Mouse (Mus musculus) hindbrain, embryonic 14.5 days (tissue): ENCODE results near the gene Rbm4. TPM values are rescaled to one million over a fixed set of nuclear protein-coding genes. Genes with fewer than 3 reads are reported as not detected.
"Not testable (repeated sequence)": the region's sequence is repeated elsewhere in the genome, so short reads cannot be mapped to it uniquely, and the experiment has no call there.

Source experiments
- ATAC-seq: fragments of 200-750 bp; cut with Nextera tagmentation; 2 replicates; pipeline ENCODE4 v1.8.0; 2017; ENCODE audit warnings: moderate number of reproducible peaks, mild to moderate bottlenecking, moderate TSS enrichment, moderate library complexity; ENCODE audit not compliant: low FRiP score
- DNase-seq: peaks from one replicate; pipeline ENCODE4 v3.0.0-alpha.2; 2015; ENCODE audit warnings: low spot score
- H3K27ac ChIP-seq: fragments of 300-500 bp; sonication (generic); 2 replicates; pipeline ENCODE4 v1.5.1; 2014; ENCODE audit warnings: mild to moderate bottlenecking, moderate library complexity
- H3K27me3 ChIP-seq: fragments of 300-500 bp; sonication (generic); 2 replicates; pipeline ENCODE4 v1.6.1; 2014; ENCODE audit warnings: mild to moderate bottlenecking, low read length, mixed read lengths; ENCODE audit not compliant: control insufficient read depth, insufficient read depth
- H3K36me3 ChIP-seq: fragments of 300-500 bp; sonication (generic); replicated peaks from 2 replicates; pipeline ENCODE4 v1.6.1; 2014; ENCODE audit not compliant: control insufficient read depth, insufficient read depth
- H3K4me1 ChIP-seq: fragments of 300-500 bp; sonication (generic); replicated peaks from 2 replicates; pipeline ENCODE4 v1.6.1; 2014; ENCODE audit warnings: antibody characterized with exemption, low read length, mixed read lengths; ENCODE audit not compliant: control insufficient read depth, insufficient read depth
- H3K4me2 ChIP-seq: fragments of 300-500 bp; sonication (generic); replicated peaks from 2 replicates; pipeline ENCODE4 v1.6.1; 2014; ENCODE audit warnings: mild to moderate bottlenecking, moderate library complexity
- H3K4me3 ChIP-seq: fragments of 300-500 bp; sonication (generic); replicated peaks from 2 replicates; pipeline ENCODE4 v1.5.1; 2014; ENCODE audit warnings: mild to moderate bottlenecking, low read length
- H3K9ac ChIP-seq: fragments of 300-500 bp; sonication (generic); 2 replicates; pipeline ENCODE4 v1.6.1; 2014
- H3K9me3 ChIP-seq: fragments of 300-500 bp; sonication (generic); 2 replicates; pipeline ENCODE4 v1.6.1; 2016; ENCODE audit warnings: low read length; ENCODE audit not compliant: control insufficient read depth
- whole genome bisulfite sequencing: fragments of 180-500 bp; shearing (Covaris S2); extraction: QIAGEN DNeasy Blood & Tissue Kit; methylation state at CpG from one replicate; pipeline ENCODE4 v1.1.7; 2014; 5-methylcytosine and 5-hydroxymethylcytosine counted together
- polyA plus RNA-seq: library from polyadenylated mRNA; unstranded; fragments of >200 nt; fragmentation: Nextera tagmentation; extraction: Ambion mirVana; gene quantifications from 2 replicates; pipeline ENCODE4 v1.2.1, GENCODE M21; 2014

Gene Rbm4
- polyA plus RNA-seq, 1 experiment from 2014 or later: 78.9 TPM

GRCm38 (mm10) chr19:4772785-4773184 is 20.9 kb downstream of the Rbm4 start:
- 83% methylated on average over 3 of the region's 3 CpGs for WGBS
- Histone ChIP-seq H3K4me1 (no peaks in the 10 kb centered on the region), H3K9ac (no peak overlapping the region), H3K4me3 (no peak overlapping the region), H3K9me3 (no peaks in the 10 kb centered on the region), H3K4me2 (no peak overlapping the region), H3K27ac (no peak overlapping the region), H3K36me3 (peaks cover 85% of the 10 kb centered on the region), H3K27me3 (no peaks in the 10 kb centered on the region)
- DNase-seq (no peak), ATAC-seq (no peak)

GRCm38 (mm10) chr19:4767507-4768148 is 26.1 kb downstream of the Rbm4 start:
- WGBS: 88% methylated on average over 12 of the region's 12 CpGs
- no peaks in the 10 kb centered on the region for H3K9me3 ChIP-seq
- no peak overlapping the region for H3K9ac ChIP-seq
- no peaks in the 10 kb centered on the region for H3K27me3 ChIP-seq
- DNase-seq: no peak
- no peak overlapping the region for H3K4me3 ChIP-seq
- ATAC-seq: no peak
- H3K4me2 ChIP-seq: no peak overlapping the region
- H3K27ac ChIP-seq: no peak overlapping the region
- H3K4me1 ChIP-seq: peaks cover 23% of the 10 kb centered on the region
- peaks cover 97% of the 10 kb centered on the region for H3K36me3 ChIP-seq

DNA sequence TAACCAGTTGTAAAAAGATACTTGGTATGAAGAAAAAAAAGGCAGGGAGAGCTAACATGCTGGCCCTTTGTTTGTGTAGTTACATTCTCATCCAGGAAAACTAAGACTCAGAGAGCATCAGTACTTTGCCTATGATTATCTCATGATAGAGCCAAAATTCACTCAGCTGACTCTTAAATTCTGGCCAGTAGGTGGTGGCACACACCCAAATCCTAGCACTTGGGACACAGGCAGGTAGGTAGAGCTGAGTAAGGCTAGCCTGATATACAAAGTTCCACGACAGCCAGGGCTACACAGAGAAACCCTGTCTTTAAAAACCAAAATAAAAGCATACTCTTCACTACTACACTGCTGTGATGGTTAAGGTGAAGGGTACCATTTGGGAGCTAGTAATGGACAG is 30.8 kb downstream of the Rbm4 start:
- Histone ChIP-seq H3K4me2 (no peak overlapping the region), H3K4me1 (peaks cover 59% of the 10 kb centered on the region), H3K36me3 (peaks cover 98% of the 10 kb centered on the region), H3K27me3 (no peaks in the 10 kb centered on the region), H3K27ac (no peak overlapping the region), H3K4me3 (no peak overlapping the region), H3K9ac (no peak overlapping the region), H3K9me3 (no peaks in the 10 kb centered on the region)
- ATAC-seq: no peak
- 55% methylated on average over 1 of the region's 1 CpGs for WGBS
- no peak for DNase-seq

- WGBS: 89% methylated on average over 8 of the region's 8 CpGs
Measured at GRCm38 (mm10) chr19:4760544-4760943, 33.2 kb downstream of the Rbm4 start.

GRCm38 (mm10) chr19:4756921-4757320 is 36.8 kb downstream of the Rbm4 start:
- H3K9me3 ChIP-seq: no peaks in the 10 kb centered on the region
- ATAC-seq: no peak
- H3K4me2 ChIP-seq: peak overlapping the region; percentile 80
- peaks cover 39% of the 10 kb centered on the region for H3K4me1 ChIP-seq
- H3K4me3 ChIP-seq: peak overlapping the region; percentile 65
- WGBS: 5% methylated on average over 9 of the region's 9 CpGs
- DNase-seq: no peak
- peaks cover 60% of the 10 kb centered on the region for H3K36me3 ChIP-seq
- H3K27ac ChIP-seq: peak overlapping the region; percentile 94
- no peaks in the 10 kb centered on the region for H3K27me3 ChIP-seq
- peak overlapping the region; percentile 83 for H3K9ac ChIP-seq

More at GRCm38 (mm10) chr19:4760544-4760943, 33.2 kb downstream of the Rbm4 start:
- not testable (repeated sequence) for H3K9ac ChIP-seq, DNase-seq, ATAC-seq, H3K27ac ChIP-seq, H3K27me3 ChIP-seq, H3K4me3 ChIP-seq, H3K9me3 ChIP-seq
- peaks cover 79% of the 10 kb centered on the region for H3K36me3 ChIP-seq
- H3K4me2 ChIP-seq: peak overlapping the region; percentile 91
- peaks cover 64% of the 10 kb centered on the region for H3K4me1 ChIP-seq

DNA sequence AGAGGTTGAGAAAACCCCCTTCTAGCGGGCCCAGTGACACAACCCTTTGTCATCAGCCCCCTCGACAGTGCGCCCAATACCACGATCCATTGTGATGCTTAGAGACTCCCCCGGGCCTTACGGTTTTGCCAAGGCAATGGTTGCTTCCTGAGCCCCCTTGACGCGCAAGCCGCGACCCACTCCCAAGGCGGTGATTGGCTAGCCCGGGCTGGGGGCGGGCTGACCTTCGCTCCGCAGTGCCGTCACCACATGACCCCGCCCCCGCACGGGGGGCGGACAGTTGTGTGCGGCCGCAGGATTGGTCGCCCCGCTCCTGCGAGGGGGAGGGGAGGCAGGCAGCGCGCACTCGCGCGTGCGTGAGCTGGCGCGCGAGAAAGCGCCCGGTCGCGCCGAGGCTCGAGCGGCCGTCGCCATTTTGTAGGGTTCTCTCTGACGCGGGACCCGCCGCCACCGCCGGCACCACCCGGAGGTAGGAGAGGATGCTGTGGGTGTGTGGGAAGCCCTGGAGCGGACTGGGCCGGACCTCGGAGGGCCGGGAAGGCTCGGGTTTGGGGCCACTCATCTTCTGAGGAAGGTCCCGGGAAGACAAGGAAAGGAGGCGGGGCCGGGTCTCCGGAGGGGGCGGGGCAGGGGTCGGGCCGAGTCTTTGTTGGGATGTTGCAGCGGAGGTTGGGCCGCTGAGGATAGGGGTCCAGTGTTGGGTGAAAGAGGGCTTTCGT is 37.3 kb downstream of the Rbm4 start, which contains the start of gene Rbm4b:
Gene Rbm4b, plus strand, starts transcription at position 305 of the 719 bp plus-strand sequence.
- WGBS: under 1% methylated on average over 65 of the region's 65 CpGs

GRCm38 (mm10) chr19:4755565-4756192 is 38.0 kb downstream of the Rbm4 start:
- H3K4me3 ChIP-seq: peak overlapping the region; percentile 65
- DNase-seq (peak; percentile 88), ATAC-seq (peak; percentile 71)
- peak overlapping the region; percentile 57 for H3K9ac ChIP-seq
- H3K27ac ChIP-seq: peak overlapping the region; percentile 94
- under 1% methylated on average over 10 of the region's 10 CpGs for WGBS
- no peaks in the 10 kb centered on the region for H3K27me3 ChIP-seq
- H3K4me1 ChIP-seq: peaks cover 31% of the 10 kb centered on the region
- peaks cover 60% of the 10 kb centered on the region for H3K36me3 ChIP-seq
- peak overlapping the region; percentile 80 for H3K4me2 ChIP-seq
- no peaks in the 10 kb centered on the region for H3K9me3 ChIP-seq

More for the DNA sequence above, 37.3 kb downstream of the Rbm4 start, which contains the start of gene Rbm4b:
- Histone ChIP-seq H3K27me3 (no peaks in the 10 kb centered on the region), H3K4me1 (peaks cover 38% of the 10 kb centered on the region), H3K4me3 (peak within 1 kb of the TSS; percentile 65), H3K9me3 (no peaks in the 10 kb centered on the region), H3K4me2 (peak within 1 kb of the TSS; percentile 80), H3K36me3 (peaks cover 60% of the 10 kb centered on the region), H3K9ac (peak within 1 kb of the TSS; percentile 83), H3K27ac (peak within 1 kb of the TSS; percentile 94)
- ATAC-seq (peak; percentile 96), DNase-seq (peak; percentile 99)

DNA sequence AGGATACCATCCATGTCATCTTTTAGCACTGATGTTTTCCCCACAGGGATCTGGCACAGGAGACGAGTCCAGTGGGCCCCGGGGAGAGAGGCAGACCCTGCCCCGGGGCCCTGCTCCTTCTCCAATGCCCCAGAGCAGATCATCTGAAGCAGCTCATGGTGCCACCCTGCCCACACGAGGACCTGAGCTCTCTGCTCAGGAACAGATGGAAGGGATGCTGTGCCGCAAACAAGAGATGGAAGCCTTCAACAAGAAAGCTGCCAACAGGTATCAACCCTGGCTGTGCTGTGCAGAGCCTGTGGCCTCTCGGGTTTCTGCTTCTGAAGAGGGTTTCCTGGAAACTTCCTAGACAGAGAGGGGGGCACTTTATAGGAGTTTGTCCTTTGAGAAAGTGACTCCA is 43.7 kb downstream of the Rbm4 start:
- no peaks in the 10 kb centered on the region for H3K27me3 ChIP-seq
- no peak overlapping the region for H3K4me2 ChIP-seq
- H3K36me3 ChIP-seq: peaks cover 87% of the 10 kb centered on the region
- H3K27ac ChIP-seq: no peak overlapping the region
- H3K4me1 ChIP-seq: no peaks in the 10 kb centered on the region
- no peak for DNase-seq
- ATAC-seq: no peak
- no peak overlapping the region for H3K4me3 ChIP-seq
- H3K9me3 ChIP-seq: no peaks in the 10 kb centered on the region
- H3K9ac ChIP-seq: no peak overlapping the region
- 89% methylated on average over 6 of the region's 6 CpGs for WGBS

- Histone ChIP-seq H3K27ac (no peak overlapping the region), H3K9me3 (no peaks in the 10 kb centered on the region), H3K9ac (no peak overlapping the region), H3K27me3 (no peaks in the 10 kb centered on the region), H3K4me2 (no peak overlapping the region), H3K4me3 (no peak overlapping the region), H3K36me3 (peaks cover 100% of the 10 kb centered on the region), H3K4me1 (no peaks in the 10 kb centered on the region)
- WGBS: 89% methylated on average over 10 of the region's 10 CpGs
- no peak for DNase-seq
- no peak for ATAC-seq
Measured at GRCm38 (mm10) chr19:4748493-4748892, 45.2 kb downstream of the Rbm4 start.
